Mouse (Mus musculus): ENCODE measurements around the gene Fam104a.

Fam104a gene

GRCm38 (mm10) chr11:113703758-113704157, 19.8 kb upstream of the Fam104a start:
- DNase-seq (ENCODE audit: low spot score in 2 of 2): peak; percentile 61 to 85

GRCm38 (mm10) chr11:113699643-113700042, 15.7 kb upstream of the Fam104a start:
- no peak for DNase-seq (ENCODE audit: low spot score in 2 of 2)

GRCm38 (mm10) chr11:113698013-113698545, 14.1 kb upstream of the Fam104a start:
- DNase-seq (ENCODE audit: low spot score in 2 of 2): no peak

GRCm38 (mm10) chr11:113697571-113697970, 13.6 kb upstream of the Fam104a start:
- no peak for DNase-seq (ENCODE audit: low spot score in 2 of 2)

- no peak for DNase-seq (ENCODE audit: low spot score in 2 of 2)
Measured at GRCm38 (mm10) chr11:113691851-113692250, 7.9 kb upstream of the Fam104a start.

- no peak for DNase-seq (ENCODE audit: low spot score in 2 of 2)
Measured at GRCm38 (mm10) chr11:113691318-113691717, 7.4 kb upstream of the Fam104a start.

GRCm38 (mm10) chr11:113690506-113690905, 6.6 kb upstream of the Fam104a start:
- no peak for DNase-seq (ENCODE audit: low spot score in 2 of 2)

GRCm38 (mm10) chr11:113687031-113687430, 3.1 kb upstream of the Fam104a start:
- DNase-seq (ENCODE audit: low spot score in 2 of 2): no peak

GRCm38 (mm10) chr11:113684707-113685426, 912 bp upstream of the Fam104a start:
- DNase-seq (ENCODE audit: low spot score in 2 of 2): no peak

GRCm38 (mm10) chr11:113683627-113683956, 363 bp downstream of the Fam104a start:
- DNase-seq (ENCODE audit: low spot score in 2 of 2): no peak

- DNase-seq (ENCODE audit: low spot score in 2 of 2): peak in 1 of 2 experiments; percentile 36
Measured at GRCm38 (mm10) chr11:113682897-113683626, 893 bp downstream of the Fam104a start.

- no peak for DNase-seq (ENCODE audit: low spot score in 2 of 2)
Measured at GRCm38 (mm10) chr11:113681979-113682378, 2.0 kb downstream of the Fam104a start.

GRCm38 (mm10) chr11:113680954-113681353, 3.0 kb downstream of the Fam104a start:
- DNase-seq (ENCODE audit: low spot score in 2 of 2): no peak

GRCm38 (mm10) chr11:113678373-113678772, 5.6 kb downstream of the Fam104a start:
- no peak for DNase-seq (ENCODE audit: low spot score in 2 of 2)

GRCm38 (mm10) chr11:113677378-113677777, 6.6 kb downstream of the Fam104a start:
- no peak for DNase-seq (ENCODE audit: low spot score in 2 of 2)

- DNase-seq (ENCODE audit: low spot score in 2 of 2): no peak
Measured at GRCm38 (mm10) chr11:113676847-113677246, 7.1 kb downstream of the Fam104a start.

- no peak for DNase-seq (ENCODE audit: low spot score in 2 of 2)
Measured at GRCm38 (mm10) chr11:113674595-113674994, 9.4 kb downstream of the Fam104a start.

GRCm38 (mm10) chr11:113673614-113674013, 10.3 kb downstream of the Fam104a start:
- DNase-seq (ENCODE audit: low spot score in 2 of 2): no peak

GRCm38 (mm10) chr11:113669711-113670110, 14.2 kb downstream of the Fam104a start:
- no peak for DNase-seq (ENCODE audit: low spot score in 2 of 2)

- DNase-seq (ENCODE audit: low spot score in 2 of 2): no peak
Measured at GRCm38 (mm10) chr11:113668857-113669256, 15.1 kb downstream of the Fam104a start.

GRCm38 (mm10) chr11:113667704-113668103, 16.3 kb downstream of the Fam104a start:
- no peak for DNase-seq (ENCODE audit: low spot score in 2 of 2)

- no peak for DNase-seq (ENCODE audit: low spot score in 2 of 2)
Measured at GRCm38 (mm10) chr11:113667122-113667521, 16.8 kb downstream of the Fam104a start.

GRCm38 (mm10) chr11:113666648-113667047, 17.3 kb downstream of the Fam104a start:
- DNase-seq (ENCODE audit: low spot score in 2 of 2): no peak

Measured in cerebellum, postnatal 4 days (tissue).